ENCODE assay signal across 26 mouse cellular contexts in genomic region chr10:19282166-19282565, GRCm38 (mm10).
"Had no signal": no experiment of that assay in that cellular context is flagged by ENCODE, and none has a peak within 500 bp of the region (broad histone marks: within the 10 kb centered on the region; RNA-seq: fewer than 3 reads in every experiment).

No protein-coding gene starts in this region.

- H3K9me3 ChIP-seq: heart, embryonic 10.5 days; heart, embryonic 12.5 days; hindbrain, embryonic 10.5 days; hindbrain, embryonic 13.5 days; hindbrain, embryonic 15.5 days; intestine, embryonic 15.5 days; limb, embryonic 10.5 days; limb, embryonic 12.5 days; liver, embryonic 13.5 days; liver, embryonic 15.5 days had no signal

- H3K9ac ChIP-seq: heart, embryonic 12.5 days; hindbrain, embryonic 13.5 days; hindbrain, embryonic 15.5 days; intestine, embryonic 15.5 days; limb, embryonic 12.5 days; liver, embryonic 13.5 days; liver, embryonic 15.5 days had no signal

- H3K4me2 ChIP-seq: heart, embryonic 12.5 days; hindbrain, embryonic 13.5 days; hindbrain, embryonic 15.5 days; intestine, embryonic 15.5 days; limb, embryonic 12.5 days; liver, embryonic 11.5 days; liver, embryonic 13.5 days; liver, embryonic 15.5 days had no signal

- H3K4me1 ChIP-seq: intestine, embryonic 15.5 days; limb, embryonic 10.5 days; limb, embryonic 12.5 days; liver, embryonic 13.5 days; liver, embryonic 15.5 days had no signal

- ATAC-seq: inflammation-experienced regulatory T-cells, adult 6 months; intestine, embryonic 15.5 days; intestine, postnatal 0 days had no signal

- DNase-seq: gastrocnemius, adult 2 months; gastrocnemius, postnatal 10 days; gastrocnemius, postnatal 25 days; heart, adult 18-20 months; heart, postnatal 10 days; heart, postnatal 4 days; kidney, adult 18-20 months; kidney, adult 8-10 months; kidney, postnatal 10 days; kidney, postnatal 25 days; kidney, postnatal 4 days; liver; liver, embryonic 13.5 days had no signal

- H3K27ac ChIP-seq: gastrocnemius, adult 2 months; heart, embryonic 10.5 days; hindbrain, embryonic 10.5 days; hindbrain, embryonic 13.5 days; hindbrain, embryonic 15.5 days; intestine, embryonic 15.5 days; layer of hippocampus, adult 2 months; limb, embryonic 10.5 days; limb, embryonic 12.5 days; liver, embryonic 13.5 days; liver, embryonic 15.5 days had no signal

- H3K4me3 ChIP-seq: gastrocnemius, adult 2 months; heart, embryonic 10.5 days; heart, embryonic 12.5 days; hindbrain, embryonic 10.5 days; hindbrain, embryonic 13.5 days; hindbrain, embryonic 15.5 days; intestine, embryonic 15.5 days; layer of hippocampus, adult 2 months; limb, embryonic 10.5 days; limb, embryonic 12.5 days; liver, embryonic 13.5 days; liver, embryonic 15.5 days had no signal

- H3K36me3 ChIP-seq: heart, embryonic 10.5 days; heart, embryonic 12.5 days; hindbrain, embryonic 10.5 days; hindbrain, embryonic 13.5 days; hindbrain, embryonic 15.5 days; intestine, embryonic 15.5 days; limb, embryonic 10.5 days; limb, embryonic 12.5 days; liver, embryonic 13.5 days; liver, embryonic 15.5 days had no signal

- H3K27me3 ChIP-seq: heart, embryonic 12.5 days; hindbrain, embryonic 15.5 days; intestine, embryonic 15.5 days; limb, embryonic 12.5 days; liver, embryonic 13.5 days; liver, embryonic 15.5 days had no signal
